Mouse (Mus musculus) forebrain, embryonic 15.5 days (tissue): ENCODE measurements around the gene 1700030J22Rik. TPM values are rescaled to one million over a fixed set of nuclear protein-coding genes. Genes with fewer than 3 reads are reported as not detected.

Experiments
- ATAC-seq: fragments of 200-750 bp; cut with Nextera tagmentation; replicated peaks from 2 replicates; pipeline ENCODE4 v1.8.0; 2017; ENCODE audit warnings: mild to moderate bottlenecking, moderate TSS enrichment, moderate library complexity
- H3K27ac ChIP-seq: fragments of 300-500 bp; sonication (generic); replicated peaks from 2 replicates; pipeline ENCODE4 v1.5.1; 2015; ENCODE audit warnings: mild to moderate bottlenecking, inconsistent platforms
- H3K27me3 ChIP-seq: fragments of 300-500 bp; sonication (generic); 2 replicates; pipeline ENCODE4 v1.6.1; 2015; ENCODE audit warnings: inconsistent platforms
- H3K36me3 ChIP-seq: fragments of 300-500 bp; sonication (generic); 2 replicates; pipeline ENCODE4 v1.6.1; 2015; ENCODE audit warnings: mild to moderate bottlenecking, inconsistent platforms
- H3K4me1 ChIP-seq: fragments of 300-500 bp; sonication (generic); 2 replicates; pipeline ENCODE4 v1.6.1; 2015; ENCODE audit warnings: inconsistent platforms
- H3K4me2 ChIP-seq: fragments of 300-500 bp; sonication (generic); replicated peaks from 2 replicates; pipeline ENCODE4 v1.6.1; 2015; ENCODE audit warnings: mild to moderate bottlenecking, inconsistent platforms
- H3K4me3 ChIP-seq: fragments of 300-500 bp; sonication (generic); 2 replicates; pipeline ENCODE4 v1.5.1; 2015; ENCODE audit warnings: mild to moderate bottlenecking, inconsistent platforms
- H3K9ac ChIP-seq: fragments of 300-500 bp; sonication (generic); replicated peaks from 2 replicates; pipeline ENCODE4 v1.6.1; 2015; ENCODE audit warnings: mild to moderate bottlenecking, inconsistent platforms
- H3K9me3 ChIP-seq: fragments of 300-500 bp; sonication (generic); 2 replicates; pipeline ENCODE4 v1.6.1; 2016; ENCODE audit warnings: inconsistent platforms
- WGBS: fragments of 180-500 bp; shearing (Covaris S2); methylation state at CpG from one replicate; pipeline ENCODE4 v1.1.7; 2015; ENCODE audit warnings: mixed read lengths; 5-methylcytosine and 5-hydroxymethylcytosine counted together
- polyA plus RNA-seq: library from polyadenylated mRNA; unstranded; fragments of >200 nt; fragmentation: Nextera tagmentation; extraction: Ambion mirVana; gene quantifications from 2 replicates; pipeline ENCODE4 v1.2.1, GENCODE M21; 2015

The 1700030J22Rik gene
- polyA plus RNA-seq, 1 experiment from 2014 or later, result 5.9 TPM

GRCm38 (mm10) chr8:116923526-116923925, 55.2 kb downstream of the 1700030J22Rik start:
- peaks cover 2% of the 10 kb centered on the region; the same call in 1 of the 2 replicates for H3K36me3 ChIP-seq
- no peaks in the 10 kb centered on the region for H3K27me3 ChIP-seq
- H3K9ac ChIP-seq, result no peak overlapping the region
- H3K4me1 ChIP-seq, result peaks cover 10% of the 10 kb centered on the region
- no peak for ATAC-seq
- WGBS, result 96% methylated on average over 8 of the region's 8 CpGs
- no peak overlapping the region for H3K4me2 ChIP-seq
- no peak overlapping the region for H3K4me3 ChIP-seq
- no peaks in the 10 kb centered on the region for H3K9me3 ChIP-seq
- H3K27ac ChIP-seq, result no peak overlapping the region

GRCm38 (mm10) chr8:116922060-116922757, 56.5 kb downstream of the 1700030J22Rik start:
- Histone ChIP-seq H3K9ac (peak overlapping the region; percentile 61), H3K4me3 (peak overlapping the region; percentile 76), H3K4me2 (peak overlapping the region; percentile 69), H3K4me1 (peaks cover 10% of the 10 kb centered on the region), H3K27me3 (no peaks in the 10 kb centered on the region), H3K27ac (peak overlapping the region; percentile 78), H3K36me3 (0 out of 2 replicates have a peak, but pooled peaks cover 2% of the 10 kb centered on the region), H3K9me3 (no peaks in the 10 kb centered on the region)
- peak; percentile 24 for ATAC-seq
- 33% methylated on average over 17 of the region's 17 CpGs for WGBS

- Histone ChIP-seq H3K27ac (peak within 1 kb of the TSS; percentile 78), H3K4me3 (peak within 1 kb of the TSS; percentile 76), H3K9me3 (no peaks in the 10 kb centered on the region), H3K27me3 (no peaks in the 10 kb centered on the region), H3K9ac (peak within 1 kb of the TSS; percentile 61), H3K4me1 (peaks cover 10% of the 10 kb centered on the region), H3K36me3 (no peaks in the 10 kb centered on the region), H3K4me2 (peak within 1 kb of the TSS; percentile 69)
- peak; percentile 97 for ATAC-seq
- under 1% methylated on average over 57 of the region's 57 CpGs for WGBS
These were observed 57.3 kb downstream of the 1700030J22Rik start, which contains the start of the genes Cmc2 and Cenpn for GRCm38 (mm10) chr8:116921337-116922059. Gene Cmc2 (minus strand): TSS chr8:116921455. Gene Cenpn (plus strand): TSS chr8:116921730.

GRCm38 (mm10) chr8:116921005-116921336, 57.8 kb downstream of the 1700030J22Rik start:
- peak overlapping the region; percentile 78 for H3K27ac ChIP-seq
- peaks cover 10% of the 10 kb centered on the region for H3K4me1 ChIP-seq
- no peaks in the 10 kb centered on the region for H3K36me3 ChIP-seq
- no peaks in the 10 kb centered on the region for H3K27me3 ChIP-seq
- H3K4me3 ChIP-seq, result peak overlapping the region; percentile 76
- no peaks in the 10 kb centered on the region for H3K9me3 ChIP-seq
- peak; percentile 67 for ATAC-seq
- WGBS, result under 1% methylated on average over 22 of the region's 22 CpGs
- H3K4me2 ChIP-seq, result peak overlapping the region; percentile 69
- peak overlapping the region; percentile 61 for H3K9ac ChIP-seq

Other genes starting within 250 kb of the 1700030J22Rik start
- 7.8 and 8.2 TPM in 2 replicates for gene Cdyl2, start 246.0 kb downstream of the 1700030J22Rik start, polyA plus RNA-seq
- gene Cmc2, start 57.5 kb downstream of the 1700030J22Rik start, polyA plus RNA-seq, result 40.7 and 41.2 TPM in 2 replicates
- 17.1 and 17.8 TPM in 2 replicates for gene Cenpn, start 57.2 kb downstream of the 1700030J22Rik start, polyA plus RNA-seq
- 16.7 and 17.3 TPM in 2 replicates for gene Atmin, start 35.6 kb downstream of the 1700030J22Rik start, polyA plus RNA-seq
- 78.3 and 83.0 TPM in 2 replicates for gene Gcsh, start 14.6 kb upstream of the 1700030J22Rik start, polyA plus RNA-seq
- not detected in 2 replicates for gene Pkd1l2, start 103.5 kb upstream of the 1700030J22Rik start, polyA plus RNA-seq
- gene Bco1, start 116.9 kb upstream of the 1700030J22Rik start, polyA plus RNA-seq, result 0.08 and 0.11 TPM in 2 replicates
- 3.2 and 3.5 TPM in 2 replicates for gene Gan, start 179.2 kb upstream of the 1700030J22Rik start, polyA plus RNA-seq